Mouse (Mus musculus) adrenal gland, postnatal 10 days (tissue): ENCODE data around the gene Rhbdf2. TPM values are rescaled to one million over a fixed set of nuclear protein-coding genes. Genes with fewer than 3 reads are reported as not detected.

Experiments used
- DNase-seq: peaks from one replicate; pipeline ENCODE4 v3.0.0; 2021; ENCODE audit warnings: mixed read lengths
- total RNA-seq, 2 experiments: library from RNA; stranded (reverse); gene quantifications; 2 replicates each; pipeline ENCODE4 v1.2.3; 2021

The Rhbdf2 gene
- total RNA-seq, 2 experiments from 2014 or later, result 11.1 to 14.4 TPM

- DNase-seq, result no peak
Measured at GRCm38 (mm10) chr11:116550748-116551147, 76.1 kb downstream of the Rhbdf2 start.

- DNase-seq, result no peak
Measured at GRCm38 (mm10) chr11:116549273-116550038, 77.4 kb downstream of the Rhbdf2 start.

- no peak for DNase-seq
Measured at GRCm38 (mm10) chr11:116548780-116549179, 78.0 kb downstream of the Rhbdf2 start.

Other genes with a start within 250 kb of the Rhbdf2 start
- gene Rnf157, start 214.0 kb downstream of the Rhbdf2 start, total RNA-seq, result 10 to 100 TPM; 11.2 to 16.5 TPM
- gene Ubald2, start 192.9 kb downstream of the Rhbdf2 start, total RNA-seq, result 10 to 100 TPM; 47.9 to 51.1 TPM
- gene Qrich2, start 160.8 kb downstream of the Rhbdf2 start, total RNA-seq, result not detected
- 10 to 100 TPM; 68.0 to 80.1 TPM for gene Prpsap1, start 132.8 kb downstream of the Rhbdf2 start, total RNA-seq
- 1 to 10 TPM; 3.0 to 5.1 TPM for gene Sphk1, start 96.1 kb downstream of the Rhbdf2 start, total RNA-seq
- 10 to 100 TPM; 20.8 to 29.8 TPM for gene Ube2o, start 45.6 kb downstream of the Rhbdf2 start, total RNA-seq
- not detected for gene Aanat, start 40.6 kb downstream of the Rhbdf2 start, total RNA-seq
- 1 to 10 TPM; 4.1 to 6.0 TPM for gene Prcd, start 26.5 kb upstream of the Rhbdf2 start, total RNA-seq
- gene Cygb, start 27.3 kb upstream of the Rhbdf2 start, total RNA-seq, result 10 to 100 TPM; 40.8 to 44.7 TPM
- gene St6galnac1, start 148.5 kb upstream of the Rhbdf2 start, total RNA-seq, result under 1 TPM in 1 of 2 experiments, not detected in 1; 0.15 TPM
- gene Mxra7, start 201.0 kb upstream of the Rhbdf2 start, total RNA-seq, result 10 to 100 TPM; 33.7 to 40.0 TPM
- gene Mettl23, start 216.3 kb upstream of the Rhbdf2 start, total RNA-seq, result 10 to 100 TPM; 29.1 to 35.3 TPM
- 10 to 100 TPM; 36.0 to 38.4 TPM for gene Jmjd6, start 216.4 kb upstream of the Rhbdf2 start, total RNA-seq
- 10 to 100 TPM; 26.8 to 44.4 TPM for gene Mfsd11, start 225.4 kb upstream of the Rhbdf2 start, total RNA-seq
- gene Srsf2, start 226.1 kb upstream of the Rhbdf2 start, total RNA-seq, result 100 to 1,000 TPM; 222 to 286 TPM